Mouse (Mus musculus): ENCODE measurements around the gene Gja6.

Gja6 gene

GRCm38 (mm10) chrX:160906952-160907351, at the start of gene Gja6:
Gene Gja6 (minus strand): TSS chrX:160907052.
- no peak for DNase-seq

GRCm38 (mm10) chrX:160949583-160949982, 42.7 kb upstream of the Gja6 start:
- DNase-seq, result peak; percentile 13

- DNase-seq, result no peak
Measured at GRCm38 (mm10) chrX:160944722-160945121, 37.9 kb upstream of the Gja6 start.

GRCm38 (mm10) chrX:160935541-160935940, 28.7 kb upstream of the Gja6 start:
- DNase-seq, result no peak

GRCm38 (mm10) chrX:160930656-160931055, 23.8 kb upstream of the Gja6 start:
- DNase-seq, result no peak

- no peak for DNase-seq
Measured at GRCm38 (mm10) chrX:160928870-160929269, 22.0 kb upstream of the Gja6 start.

- no peak for DNase-seq
Measured at GRCm38 (mm10) chrX:160919022-160919637, 12.3 kb upstream of the Gja6 start.

- no peak for DNase-seq
Measured at GRCm38 (mm10) chrX:160906477-160906876, 375 bp downstream of the Gja6 start.

GRCm38 (mm10) chrX:160905913-160906312, 939 bp downstream of the Gja6 start:
- DNase-seq, result no peak

GRCm38 (mm10) chrX:160905041-160905678, 1.7 kb downstream of the Gja6 start:
- DNase-seq, result no peak

GRCm38 (mm10) chrX:160901118-160901517, 5.7 kb downstream of the Gja6 start:
- no peak for DNase-seq

GRCm38 (mm10) chrX:160892077-160892476, 14.8 kb downstream of the Gja6 start:
- no peak for DNase-seq

- no peak for DNase-seq
Measured at GRCm38 (mm10) chrX:160886301-160886700, 20.6 kb downstream of the Gja6 start.

GRCm38 (mm10) chrX:160866576-160866975, 40.3 kb downstream of the Gja6 start:
- DNase-seq, result no peak

- no peak for DNase-seq
Measured at GRCm38 (mm10) chrX:160865022-160865421, 41.8 kb downstream of the Gja6 start.

- DNase-seq, result no peak
Measured at GRCm38 (mm10) chrX:160863689-160864383, 43.0 kb downstream of the Gja6 start.

Data from layer of hippocampus, adult 9-11 months (tissue).